29 mouse cellular contexts compared by ENCODE assay signal in genomic region chrX:133926760-133927159, GRCm38 (mm10). TPM values are rescaled to one million over a fixed set of nuclear protein-coding genes. Genes with fewer than 3 reads are reported as not detected.
"Had no signal": no experiment of that assay in that cellular context is flagged by ENCODE, and none has a peak within 500 bp of the region (broad histone marks: within the 10 kb centered on the region; RNA-seq: fewer than 3 reads in every experiment).

No protein-coding gene starts in this region.

- DNase-seq: cerebellum, adult 8-10 months; cerebellum, adult 9-10 months; cerebellum, adult 9-11 months; cerebellum, postnatal 10 days; cerebellum, postnatal 14 days; cerebellum, postnatal 25 days; cerebellum, postnatal 36 days; embryo, embryonic 11 days; forebrain, postnatal 0 days; gastrocnemius, adult 2 months; gastrocnemius, postnatal 10 days; gastrocnemius, postnatal 14 days; gastrocnemius, postnatal 25 days; gastrocnemius, postnatal 36 days; heart, adult 11 months; heart, adult 18-20 months; heart, adult 2 months had no signal

- H3K9ac ChIP-seq: embryonic facial prominence, embryonic 12.5 days; embryonic facial prominence, embryonic 13.5 days; embryonic facial prominence, embryonic 15.5 days; forebrain, embryonic 12.5 days; forebrain, embryonic 13.5 days; forebrain, embryonic 15.5 days; forebrain, postnatal 0 days had no signal

- H3K9me3 ChIP-seq: embryonic facial prominence, embryonic 10.5 days; embryonic facial prominence, embryonic 12.5 days; embryonic facial prominence, embryonic 13.5 days; embryonic facial prominence, embryonic 15.5 days; forebrain, embryonic 10.5 days; forebrain, embryonic 12.5 days; forebrain, embryonic 13.5 days; forebrain, embryonic 15.5 days had no signal

- H3K27me3 ChIP-seq: forebrain, embryonic 13.5 days; forebrain, embryonic 15.5 days had no signal

- H3K27ac ChIP-seq: embryonic facial prominence, embryonic 10.5 days; embryonic facial prominence, embryonic 12.5 days; embryonic facial prominence, embryonic 13.5 days; embryonic facial prominence, embryonic 15.5 days; forebrain, embryonic 10.5 days; forebrain, embryonic 12.5 days; forebrain, embryonic 13.5 days; forebrain, embryonic 15.5 days; gastrocnemius, adult 2 months; heart, adult 2 months had no signal

- H3K4me3 ChIP-seq: embryonic facial prominence, embryonic 10.5 days; embryonic facial prominence, embryonic 12.5 days; embryonic facial prominence, embryonic 13.5 days; embryonic facial prominence, embryonic 15.5 days; erythroblast, embryonic 14.5 days; forebrain, embryonic 10.5 days; forebrain, embryonic 12.5 days; forebrain, embryonic 13.5 days; forebrain, embryonic 15.5 days; gastrocnemius, adult 2 months; heart, adult 2 months had no signal

- H3K36me3 ChIP-seq: embryonic facial prominence, embryonic 10.5 days; embryonic facial prominence, embryonic 12.5 days; embryonic facial prominence, embryonic 13.5 days; embryonic facial prominence, embryonic 15.5 days; forebrain, embryonic 10.5 days; forebrain, embryonic 12.5 days; forebrain, embryonic 15.5 days had no signal

- H3K4me1 ChIP-seq: embryonic facial prominence, embryonic 10.5 days; embryonic facial prominence, embryonic 12.5 days; embryonic facial prominence, embryonic 13.5 days; embryonic facial prominence, embryonic 15.5 days; forebrain, embryonic 10.5 days; forebrain, embryonic 12.5 days; forebrain, embryonic 13.5 days; forebrain, embryonic 15.5 days had no signal

- ATAC-seq: forebrain, embryonic 13.5 days; forebrain, embryonic 14.5 days; forebrain, embryonic 15.5 days; forebrain, embryonic 16.5 days; forebrain, postnatal 0 days had no signal

- H3K4me2 ChIP-seq: embryonic facial prominence, embryonic 12.5 days; embryonic facial prominence, embryonic 13.5 days; embryonic facial prominence, embryonic 15.5 days; forebrain, embryonic 12.5 days; forebrain, embryonic 13.5 days; forebrain, embryonic 15.5 days had no signal

RNA-seq across cellular contexts. Expression of gene Srpx2, which starts 18.5 kb away (rescaled TPM):
- total RNA-seq: common myeloid progenitor, adult 5-6 weeks had no signal

RNA-seq across cellular contexts. Expression of gene Tspan6, which starts 28.5 kb away (rescaled TPM):
- polyA plus RNA-seq: erythroblast, embryonic 14.5 days had no signal

RNA-seq across cellular contexts. Expression of gene Sytl4, which starts 54.9 kb away (rescaled TPM):
- polyA plus RNA-seq: erythroblast, embryonic 14.5 days had no signal
